Mouse (Mus musculus) ES-E14 (cell line): Measurements from ENCODE around the gene 4933424G06Rik. TPM values are rescaled to one million over a fixed set of nuclear protein-coding genes. Genes with fewer than 3 reads are reported as not detected.

ENCODE experiments used
- DNase-seq: peaks from one replicate; pipeline ENCODE4 v3.0.0-alpha.2; 2013; ENCODE audit warnings: low read depth, low spot score
- H3K27ac ChIP-seq: 2 replicates; pipeline ENCODE4 v1.5.1; 2012; ENCODE audit warnings: low read depth, mild to moderate bottlenecking, low read length, moderate library complexity, mixed read lengths; ENCODE audit not compliant: poor library complexity, insufficient read depth, severe bottlenecking
- H3K36me3 ChIP-seq: 2 replicates; pipeline ENCODE4 v1.6.1; 2012; ENCODE audit warnings: mild to moderate bottlenecking, low read length, moderate library complexity, mixed read lengths; ENCODE audit not compliant: control insufficient read depth, poor library complexity, insufficient read depth, severe bottlenecking
- H3K4me1 ChIP-seq, 2 experiments: fragments of 150-350 bp in 1 of 2; sonication (generic) in 1 of 2; 2 replicates each; pipeline ENCODE4 v1.6.1; 2012; ENCODE audit warnings: low read length in 2 of 2, mild to moderate bottlenecking in 1 of 2, mixed read lengths in 1 of 2; ENCODE audit not compliant: control insufficient read depth in 2 of 2, insufficient read depth in 2 of 2, poor library complexity in 1 of 2
- H3K4me3 ChIP-seq, 2 experiments: fragments of 150-350 bp in 1 of 2; sonication (generic) in 1 of 2; 2 replicates each; pipeline ENCODE4 v1.5.1; 2012; ENCODE audit warnings: low read length in 2 of 2, low read depth in 1 of 2, mild to moderate bottlenecking in 1 of 2, mixed read lengths in 1 of 2; ENCODE audit not compliant: insufficient read depth in 1 of 2, poor library complexity in 1 of 2, severe bottlenecking in 1 of 2
- H3K9ac ChIP-seq: 2 replicates; pipeline ENCODE4 v1.6.1; 2012; ENCODE audit warnings: low read depth, mild to moderate bottlenecking, low read length, mixed read lengths; ENCODE audit not compliant: poor library complexity, insufficient read depth, severe bottlenecking
- H3K9me3 ChIP-seq: fragments of 150-350 bp; sonication (generic); 2 replicates; pipeline ENCODE4 v1.6.1; 2012; ENCODE audit warnings: low read depth, mild to moderate bottlenecking, low read length; ENCODE audit not compliant: control insufficient read depth, insufficient read depth
- CHD2 ChIP-seq: IDR thresholded peaks from 2 replicates; pipeline ENCODE4 v1.6.1; 2014; ENCODE audit warnings: mild to moderate bottlenecking, low read depth, low read length, inconsistent platforms
- HCFC1 ChIP-seq: IDR thresholded peaks from 2 replicates; pipeline ENCODE4 v1.6.1; 2012; ENCODE audit warnings: low read length, inconsistent platforms, borderline replicate concordance; ENCODE audit not compliant: insufficient read depth
- MAFK ChIP-seq: IDR thresholded peaks from 2 replicates; pipeline ENCODE4 v1.6.1; 2014; ENCODE audit warnings: mild to moderate bottlenecking, low read depth, low read length, inconsistent platforms; ENCODE audit not compliant: insufficient read depth
- ZC3H11A ChIP-seq: IDR thresholded peaks from 2 replicates; pipeline ENCODE4 v1.6.1; 2012; ENCODE audit warnings: low read depth, mild to moderate bottlenecking, inconsistent platforms, low read length, borderline replicate concordance
- ZNF384 ChIP-seq: IDR thresholded peaks from 2 replicates; pipeline ENCODE4 v1.6.1; 2012; ENCODE audit warnings: low read depth, low read length, inconsistent platforms
- in situ Hi-C, 2 experiments: fragments of 600-800 bp; cut with MboI; formaldehyde crosslinking; loops; one replicate each; pipeline ENCODE4 v1.15.1; 2025; ENCODE audit warnings: low sequenced_read_pairs in 2 of 2, inconsistent platforms in 1 of 2; ENCODE audit not compliant: unreplicated experiment in 2 of 2
- total RNA-seq: library from RNA; depleted of rRNA; stranded (reverse); fragments of 300-350 nt; gene quantifications from 2 replicates; pipeline ENCODE4 v1.2.3, GENCODE M21; 2012

The 4933424G06Rik gene
- total RNA-seq, 1 experiment: not detected

DNA sequence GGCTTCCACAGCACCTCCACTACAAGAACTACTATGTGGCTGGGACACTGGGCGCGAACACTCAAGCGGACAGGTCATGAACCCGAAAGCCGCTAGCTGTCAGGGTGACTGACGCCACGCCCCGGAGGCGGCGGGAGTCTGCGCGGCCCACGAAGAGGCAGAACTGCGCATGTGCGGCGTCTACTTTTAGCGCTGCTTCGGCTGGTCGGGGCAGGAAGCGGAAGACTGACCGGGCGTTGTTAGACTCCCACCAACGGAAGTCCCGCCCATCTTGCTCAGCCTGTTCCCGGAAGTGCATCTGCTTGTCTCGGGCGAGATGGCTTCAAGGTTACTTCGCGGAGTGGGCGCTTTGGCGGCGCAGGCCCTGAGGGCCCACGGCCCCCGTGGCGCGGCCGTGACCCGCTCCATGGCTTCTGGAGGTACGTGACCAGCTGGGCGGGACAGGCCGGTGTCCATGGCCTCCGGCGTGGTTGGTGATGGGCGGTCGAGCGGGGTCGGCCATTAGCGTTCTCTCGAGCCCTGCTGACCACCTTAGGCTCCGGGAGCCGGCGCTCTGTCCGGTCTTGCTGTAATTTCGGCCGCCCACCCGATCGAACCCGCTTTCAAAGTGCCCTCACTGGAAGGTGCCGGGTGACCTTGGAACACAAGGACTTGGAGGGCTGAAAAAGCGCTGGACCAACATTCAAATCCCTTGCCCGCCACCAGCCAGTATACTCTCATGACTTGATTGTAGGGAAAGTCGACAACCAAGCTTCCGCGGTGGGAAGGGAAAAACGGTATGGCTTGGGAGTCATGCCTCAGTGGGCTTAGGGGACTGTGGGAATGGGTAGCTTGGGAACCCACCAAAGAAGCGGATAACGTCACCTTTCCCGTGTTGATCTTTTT lies 18.4 kb upstream of the 4933424G06Rik start, which contains the start of gene Cox5b:
Cox5b (plus strand) TSS at position 179 of the 885 bp plus-strand sequence.
- peaks cover 0 to 6% of the 10 kb centered on the region in 2 experiments; a peak in 1 of 4 replicates for H3K4me1 ChIP-seq
- H3K27ac ChIP-seq: no peak within 1 kb of the TSS
- peak within 1 kb of the TSS; percentile 86 to 92 for H3K4me3 ChIP-seq
- DNase-seq: peak; percentile 98
- in situ Hi-C loops: no loop called here
- no peaks in the 10 kb centered on the region for H3K9me3 ChIP-seq
- TF ChIP-seq MAFK (no peak), CHD2 (no peak)
- H3K9ac ChIP-seq: peak within 1 kb of the TSS; percentile 86
- H3K36me3 ChIP-seq: peaks cover 8% of the 10 kb centered on the region; the same call in 1 of the 2 replicates

GRCm38 (mm10) chr1:36694871-36695270 lies 15.1 kb upstream of the 4933424G06Rik start:
- peaks cover 15% of the 10 kb centered on the region for H3K36me3 ChIP-seq
- DNase-seq: no peak

GRCm38 (mm10) chr1:36696411-36696810 lies 13.5 kb upstream of the 4933424G06Rik start:
- Histone ChIP-seq H3K9ac (no peak overlapping the region), H3K4me1 (0 out of 4 replicates have a peak, but pooled peaks cover 0 to 5% of the 10 kb centered on the region in 2 experiments), H3K4me3 (no peak overlapping the region), H3K9me3 (no peaks in the 10 kb centered on the region), H3K36me3 (peaks cover 30% of the 10 kb centered on the region), H3K27ac (no peak overlapping the region)
- DNase-seq: no peak
- in situ Hi-C loops: no loop called here
- no peak for TF ChIP-seq HCFC1

More at GRCm38 (mm10) chr1:36694871-36695270, 15.1 kb upstream of the 4933424G06Rik start:
- TF ChIP-seq ZC3H11A: no peak
- no peak for TF ChIP-seq CHD2
- TF ChIP-seq ZNF384: no peak
- in situ Hi-C loops: no loop called here
- H3K4me1 ChIP-seq: peaks cover 0 to 6% of the 10 kb centered on the region in 2 experiments; a peak in 1 of 4 replicates
- H3K27ac ChIP-seq: no peak overlapping the region
- H3K4me3 ChIP-seq: no peak overlapping the region
- no peak overlapping the region for H3K9ac ChIP-seq
- no peaks in the 10 kb centered on the region for H3K9me3 ChIP-seq

- H3K4me3 ChIP-seq: no peak overlapping the region
- in situ Hi-C loops: no loop called here
These were observed 12.9 kb upstream of the 4933424G06Rik start for GRCm38 (mm10) chr1:36697030-36697429.

More at GRCm38 (mm10) chr1:36697030-36697429, 12.9 kb upstream of the 4933424G06Rik start:
- Histone ChIP-seq H3K4me1 (0 out of 4 replicates have a peak, but pooled peaks cover 0 to 5% of the 10 kb centered on the region in 2 experiments), H3K9ac (no peak overlapping the region), H3K36me3 (peaks cover 35% of the 10 kb centered on the region), H3K9me3 (no peaks in the 10 kb centered on the region), H3K27ac (no peak overlapping the region)
- TF ChIP-seq CHD2: no peak
- no peak for TF ChIP-seq ZC3H11A
- no peak for TF ChIP-seq ZNF384
- TF ChIP-seq MAFK: no peak
- no peak for TF ChIP-seq HCFC1
- DNase-seq: no peak
